Mouse (Mus musculus) brain, embryonic 14.5 days (tissue): ENCODE measurements at regions not wholly inside any gene's neighbourhood (a gene's known extent, or its start where the extent isn't known, plus 50 kb on each side); places are given as distances from the start of the nearest gene placed in this dataset.

Experiments
- DNase-seq: peaks from one replicate; pipeline ENCODE4 v3.0.0-alpha.2; 2011; ENCODE audit warnings: low read depth
- CTCF ChIP-seq: fragments of 200-500 bp; IDR thresholded peaks from 2 replicates; pipeline ENCODE4 v1.5.1; 2012; ENCODE audit warnings: inconsistent platforms, mild to moderate bottlenecking, moderate library complexity, borderline replicate concordance; ENCODE audit not compliant: insufficient read depth, insufficient read length; ENCODE audit errors: extremely low read depth
- POLR2A ChIP-seq: fragments of 200-500 bp; IDR thresholded peaks from 2 replicates; pipeline ENCODE4 v1.6.1; 2012; ENCODE audit warnings: mild to moderate bottlenecking, inconsistent platforms, borderline replicate concordance; ENCODE audit not compliant: poor library complexity, insufficient read depth, insufficient read length, severe bottlenecking; ENCODE audit errors: extremely low read depth

- DNase-seq, result no peak
- TF ChIP-seq CTCF (no peak), POLR2A (no peak)
Observed at GRCm38 (mm10) chr15:21988676-21989075, 560.1 kb upstream of the Cdh18 start.

- no peak for DNase-seq
- TF ChIP-seq CTCF (no peak), POLR2A (no peak)
Observed at GRCm38 (mm10) chr15:21993309-21993708, 555.5 kb upstream of the Cdh18 start.

GRCm38 (mm10) chr15:21995121-21995826 lies 553.5 kb upstream of the Cdh18 start:
- TF ChIP-seq POLR2A, result no peak
- TF ChIP-seq CTCF, result no peak

GRCm38 (mm10) chr15:22019977-22020376 lies 528.8 kb upstream of the Cdh18 start:
- TF ChIP-seq CTCF (no peak), POLR2A (no peak)
- DNase-seq, result no peak

More at GRCm38 (mm10) chr15:21995121-21995826, 553.5 kb upstream of the Cdh18 start:
- DNase-seq, result no peak

GRCm38 (mm10) chr15:22030215-22030614 lies 518.6 kb upstream of the Cdh18 start:
- peak; percentile 47 for DNase-seq
- no peak for TF ChIP-seq POLR2A
- no peak for TF ChIP-seq CTCF

GRCm38 (mm10) chr15:22046423-22046822 lies 502.4 kb upstream of the Cdh18 start:
- no peak for TF ChIP-seq POLR2A
- no peak for TF ChIP-seq CTCF
- DNase-seq, result no peak

GRCm38 (mm10) chr15:22046877-22047478 lies 501.8 kb upstream of the Cdh18 start:
- TF ChIP-seq POLR2A, result no peak
- TF ChIP-seq CTCF, result no peak
- DNase-seq, result no peak

- no peak for DNase-seq
- TF ChIP-seq POLR2A (no peak), CTCF (no peak)
Observed at GRCm38 (mm10) chr15:22086856-22087255, 462.0 kb upstream of the Cdh18 start.

- no peak for DNase-seq
- TF ChIP-seq POLR2A, result no peak
- no peak for TF ChIP-seq CTCF
Observed at GRCm38 (mm10) chr15:22121746-22122145, 427.1 kb upstream of the Cdh18 start.

GRCm38 (mm10) chr15:22151894-22152494 lies 396.8 kb upstream of the Cdh18 start:
- peak; percentile 84 for DNase-seq
- no peak for TF ChIP-seq POLR2A

GRCm38 (mm10) chr15:22152678-22153077 lies 396.1 kb upstream of the Cdh18 start:
- TF ChIP-seq POLR2A (no peak), CTCF (no peak)
- peak; percentile 19 for DNase-seq

- peak; percentile 85 for DNase-seq
- no peak for TF ChIP-seq POLR2A
Observed at GRCm38 (mm10) chr15:22170302-22170701, 378.5 kb upstream of the Cdh18 start.

- DNase-seq, result no peak
- TF ChIP-seq CTCF (no peak), POLR2A (no peak)
Observed at GRCm38 (mm10) chr15:22208991-22209390, 339.8 kb upstream of the Cdh18 start.

GRCm38 (mm10) chr15:22232629-22233028 lies 316.2 kb upstream of the Cdh18 start:
- TF ChIP-seq CTCF, result no peak
- TF ChIP-seq POLR2A, result no peak
- DNase-seq, result peak; percentile 30
